Mouse (Mus musculus) spleen, adult 10 weeks (tissue): ENCODE results near the gene Olfr1128. TPM values are rescaled to one million over a fixed set of nuclear protein-coding genes. Genes with fewer than 3 reads are reported as not detected.

Source experiments
- polyA plus RNA-seq: library from polyadenylated mRNA; stranded (reverse); fragments of 350-450 nt; fragmentation: Illumina TruSeq; extraction: RNeasy Lipid Tissue Mini Kit (QIAGEN cat#74804); gene quantifications from one replicate; pipeline ENCODE4 v1.2.3, GENCODE M21; 2015; ENCODE audit warnings: low replicate concordance; ENCODE audit not compliant: insufficient read depth

Olfr1128 gene
- not detected for polyA plus RNA-seq

GRCm38 (mm10) chr2:87545442-87545841 lies at the start of gene Olfr1128:
Olfr1128 (minus strand) TSS chr2:87545542.

GRCm38 (mm10) chr2:87573602-87574001 lies 28.3 kb upstream of the Olfr1128 start, which contains the start of gene Olfr1129:
Olfr1129 (plus strand) TSS chr2:87573902.

GRCm38 (mm10) chr2:87531496-87531895 lies 13.8 kb downstream of the Olfr1128 start, which contains the start of gene Olfr153:
Olfr153 (plus strand) TSS chr2:87531796.

GRCm38 (mm10) chr2:87506265-87506664 lies 39.1 kb downstream of the Olfr1128 start, which contains the start of gene Pramel6:
Pramel6 (plus strand) TSS chr2:87506565.

GRCm38 (mm10) chr2:87496993-87497392 lies 48.3 kb downstream of the Olfr1128 start, which contains the start of gene Pramel7:
Pramel7 (minus strand) TSS chr2:87497093.

Other genes with a start within 250 kb of the Olfr1128 start
- gene Olfr1118, start 238.0 kb downstream of the Olfr1128 start, polyA plus RNA-seq, result not detected
- not detected for gene Olfr1120, start 190.7 kb downstream of the Olfr1128 start, polyA plus RNA-seq
- not detected for gene Olfr1121, start 175.6 kb downstream of the Olfr1128 start, polyA plus RNA-seq
- not detected for gene Olfr1122, start 159.7 kb downstream of the Olfr1128 start, polyA plus RNA-seq
- gene Olfr1123, start 128.9 kb downstream of the Olfr1128 start, polyA plus RNA-seq, result not detected
- not detected for gene Olfr1124, start 115.3 kb downstream of the Olfr1128 start, polyA plus RNA-seq
- gene Olfr1126, start 91.6 kb downstream of the Olfr1128 start, polyA plus RNA-seq, result not detected
- gene Pramel7, start 48.4 kb downstream of the Olfr1128 start, polyA plus RNA-seq, result not detected
- not detected for gene Pramel6, start 39.0 kb downstream of the Olfr1128 start, polyA plus RNA-seq
- not detected for gene Olfr153, start 13.7 kb downstream of the Olfr1128 start, polyA plus RNA-seq
- gene Olfr1129, start 28.4 kb upstream of the Olfr1128 start, polyA plus RNA-seq, result not detected
- not detected for gene Olfr1130, start 60.7 kb upstream of the Olfr1128 start, polyA plus RNA-seq
- gene Olfr1131, start 81.6 kb upstream of the Olfr1128 start, polyA plus RNA-seq, result not detected
- not detected for gene Olfr1132, start 92.0 kb upstream of the Olfr1128 start, polyA plus RNA-seq
- gene Olfr1133, start 101.8 kb upstream of the Olfr1128 start, polyA plus RNA-seq, result not detected
- gene Olfr1134, start 112.9 kb upstream of the Olfr1128 start, polyA plus RNA-seq, result not detected
- gene Olfr1135, start 128.1 kb upstream of the Olfr1128 start, polyA plus RNA-seq, result not detected
- gene Olfr1136, start 148.4 kb upstream of the Olfr1128 start, polyA plus RNA-seq, result not detected
- not detected for gene Olfr1137, start 167.6 kb upstream of the Olfr1128 start, polyA plus RNA-seq
- gene Olfr1138, start 194.4 kb upstream of the Olfr1128 start, polyA plus RNA-seq, result not detected
- gene Olfr1140, start 198.2 kb upstream of the Olfr1128 start, polyA plus RNA-seq, result not detected
- gene Olfr1141, start 208.4 kb upstream of the Olfr1128 start, polyA plus RNA-seq, result not detected
- not detected for gene Olfr152, start 233.9 kb upstream of the Olfr1128 start, polyA plus RNA-seq